ENCODE assay signal across 7 mouse cellular contexts in the genomic region with DNA sequence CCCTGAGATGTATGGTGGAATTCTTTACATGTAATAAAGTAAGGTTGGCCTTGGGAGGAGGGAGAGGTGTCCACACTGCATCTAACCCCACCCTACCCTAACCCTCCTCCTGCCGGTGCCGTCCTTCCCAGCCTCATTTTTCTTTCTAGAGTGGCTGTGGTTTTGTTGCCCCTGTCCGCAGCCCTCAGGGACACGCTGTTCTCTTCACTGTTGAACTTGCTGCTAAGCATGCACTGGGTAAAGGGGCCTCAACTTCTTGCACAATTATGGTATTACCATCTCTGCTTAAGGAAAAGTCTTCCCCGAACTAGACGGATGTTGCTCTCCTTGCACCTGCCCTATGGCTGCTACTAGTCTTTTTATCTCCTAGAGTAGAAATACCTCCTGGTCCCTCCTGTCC.
DNase-seq lines count a peak whose midpoint lies in the region; ATAC-seq and TF ChIP-seq lines count a peak whose summit lies in the region.

No protein-coding gene starts in this region.

- TF ChIP-seq CTCF in testis, adult 2 months (IDR thresholded peaks at IDR 0.05; ENCODE audit: control insufficient read depth, insufficient read depth, insufficient replicate concordance, low read depth, low read length): no peak
- no peak for TF ChIP-seq CTCF in liver, postnatal 0 days (IDR thresholded peaks at IDR 0.05; ENCODE audit: low read depth)

- no peaks in the 10 kb centered on the region for H3K27me3 ChIP-seq in testis, adult 2 months (ENCODE audit: control insufficient read depth, insufficient read depth, low read length)
- peaks cover 30% of the 10 kb centered on the region for H3K27me3 ChIP-seq in hindbrain, embryonic 13.5 days
- no peaks in the 10 kb centered on the region for H3K27me3 ChIP-seq in liver, postnatal 0 days (ENCODE audit: insufficient read depth, low read length)
- no peaks in the 10 kb centered on the region for H3K27me3 ChIP-seq in stomach, embryonic 16.5 days (ENCODE audit: control insufficient read depth, insufficient read depth, low read length)

- no peaks in the 10 kb centered on the region for H3K9me3 ChIP-seq in hindbrain, embryonic 13.5 days
- H3K9me3 ChIP-seq in liver, postnatal 0 days (ENCODE audit: low read length): no peaks in the 10 kb centered on the region
- H3K9me3 ChIP-seq in stomach, embryonic 16.5 days (replicated peaks; ENCODE audit: control insufficient read depth, low read length): 0 out of 2 replicates have a peak, but pooled peaks cover 4% of the 10 kb centered on the region

- peak overlapping the region; percentile 90 for H3K4me3 ChIP-seq in testis, adult 2 months (ENCODE audit: control insufficient read depth, low read depth, low read length)
- H3K4me3 ChIP-seq in hindbrain, embryonic 13.5 days: peak overlapping the region; percentile 53
- peak overlapping the region; percentile 59 for H3K4me3 ChIP-seq in liver, postnatal 0 days (ENCODE audit: low read depth, low read length)
- H3K4me3 ChIP-seq in stomach, embryonic 16.5 days (replicated peaks; ENCODE audit: low read length): no peak overlapping the region; the same call in 1 of the 2 replicates

- no peak for TF ChIP-seq EP300 in liver, postnatal 0 days (IDR thresholded peaks at IDR 0.05; ENCODE audit: low read depth)

- ATAC-seq in hindbrain, embryonic 13.5 days (ENCODE audit: low FRiP score): no peak
- no peak for ATAC-seq in liver, postnatal 0 days
- ATAC-seq in stomach, embryonic 16.5 days (ENCODE audit: insufficient read depth, low FRiP score): no peak

- H3K9ac ChIP-seq in hindbrain, embryonic 13.5 days: no peak overlapping the region
- peak overlapping the region; percentile 58 for H3K9ac ChIP-seq in liver, postnatal 0 days (replicated peaks)
- H3K9ac ChIP-seq in stomach, embryonic 16.5 days (ENCODE audit: low read length): no peak overlapping the region

- no peak for TF ChIP-seq POLR2A in testis, adult 2 months (IDR thresholded peaks at IDR 0.05; ENCODE audit: control insufficient read depth, low read depth, low read length)

- no peaks in the 10 kb centered on the region for H3K36me3 ChIP-seq in testis, adult 2 months (ENCODE audit: control insufficient read depth, insufficient read depth, low read length)
- H3K36me3 ChIP-seq in hindbrain, embryonic 13.5 days: no peaks in the 10 kb centered on the region
- H3K36me3 ChIP-seq in liver, postnatal 0 days (replicated peaks; ENCODE audit: insufficient read depth, low read length): no peaks in the 10 kb centered on the region
- H3K36me3 ChIP-seq in stomach, embryonic 16.5 days (ENCODE audit: control insufficient read depth, insufficient read depth, low read length): no peaks in the 10 kb centered on the region

- peaks cover 2% of the 10 kb centered on the region; the same call in 1 of the 2 replicates for H3K4me1 ChIP-seq in testis, adult 2 months (ENCODE audit: control insufficient read depth, insufficient read depth, low read length)
- peaks cover 9% of the 10 kb centered on the region; the same call in 1 of the 2 replicates for H3K4me1 ChIP-seq in hindbrain, embryonic 13.5 days (replicated peaks)
- H3K4me1 ChIP-seq in liver, postnatal 0 days (ENCODE audit: insufficient read depth): peaks cover 22% of the 10 kb centered on the region
- H3K4me1 ChIP-seq in stomach, embryonic 16.5 days (ENCODE audit: control insufficient read depth, insufficient read depth, low read length): no peaks in the 10 kb centered on the region

- H3K4me2 ChIP-seq in hindbrain, embryonic 13.5 days: peak overlapping the region; percentile 81
- peak overlapping the region; percentile 87 for H3K4me2 ChIP-seq in liver, postnatal 0 days (ENCODE audit: low read depth, low read length)
- H3K4me2 ChIP-seq in stomach, embryonic 16.5 days (ENCODE audit: low read depth, low read length): peak overlapping the region; percentile 95

- WGBS in hindbrain, embryonic 13.5 days: 47% methylated on average over 6 of the region's 6 CpGs
- 10% methylated on average over 6 of the region's 6 CpGs for WGBS in liver, postnatal 0 days (ENCODE audit: insufficient replicate concordance)
- WGBS in stomach, embryonic 16.5 days: 35% methylated on average over 6 of the region's 6 CpGs

- no peak overlapping the region for H3K27ac ChIP-seq in testis, adult 2 months (ENCODE audit: control insufficient read depth, insufficient read depth, low read depth, low read length)
- no peak overlapping the region for H3K27ac ChIP-seq in hindbrain, embryonic 13.5 days
- H3K27ac ChIP-seq in liver, postnatal 0 days (ENCODE audit: low read depth): peak overlapping the region; percentile 79; the same call in 1 of the 2 replicates
- H3K27ac ChIP-seq in stomach, embryonic 16.5 days (ENCODE audit: low read length): no peak overlapping the region

- DNase-seq in testis, postnatal 10 days (ENCODE audit: low spot score): no peak
- DNase-seq in liver, postnatal 0 days: no peak
- DNase-seq in urinary bladder, postnatal 25 days (ENCODE audit: low spot score): no peak
- DNase-seq in spleen, postnatal 14 days (ENCODE audit: low spot score in 2 of 2): no peak
